Mouse (Mus musculus) right cerebral cortex, postnatal 4 days (tissue): ENCODE results near the gene Olfr786.

ENCODE experiments used
- DNase-seq: peaks from one replicate; pipeline ENCODE4 v3.0.0-alpha.2; 2022

The Olfr786 gene

GRCm38 (mm10) chr10:129427006-129427405 lies at the start of gene Olfr786:
Gene Olfr786 (plus strand): TSS chr10:129427306.
- DNase-seq = no peak

GRCm38 (mm10) chr10:129383783-129384182 lies 43.3 kb upstream of the Olfr786 start, which contains the start of gene Olfr784:
Gene Olfr784 (plus strand): TSS chr10:129384083.
- no peak for DNase-seq

- no peak for DNase-seq
Observed at GRCm38 (mm10) chr10:129400892-129401291, 26.2 kb upstream of the Olfr786 start.

- no peak for DNase-seq
Observed at GRCm38 (mm10) chr10:129405126-129405525, 22.0 kb upstream of the Olfr786 start, which contains the start of gene Olfr785. Gene Olfr785 (plus strand): TSS chr10:129405426.

- DNase-seq = no peak
Observed at GRCm38 (mm10) chr10:129461562-129461961, 34.5 kb downstream of the Olfr786 start, which contains the start of gene Olfr787. Gene Olfr787 (plus strand): TSS chr10:129461862.

GRCm38 (mm10) chr10:129470698-129471097 lies 43.6 kb downstream of the Olfr786 start, which contains the start of gene Olfr788:
Gene Olfr788 (plus strand): TSS chr10:129470998.
- no peak for DNase-seq

- DNase-seq = no peak
Observed at GRCm38 (mm10) chr10:129473256-129473655, 46.1 kb downstream of the Olfr786 start.

GRCm38 (mm10) chr10:129473723-129474122 lies 46.6 kb downstream of the Olfr786 start:
- DNase-seq = no peak

- no peak for DNase-seq
Observed at GRCm38 (mm10) chr10:129484452-129484851, 57.3 kb downstream of the Olfr786 start, which contains the start of gene Olfr789. Gene Olfr789 (plus strand): TSS chr10:129484752.
